Mouse (Mus musculus) embryonic fibroblast, embryonic 13.5 days (primary cell): ENCODE measurements around the gene 4931429L15Rik.

Experiments used
- CTCF ChIP-seq: IDR thresholded peaks from 2 replicates; pipeline ENCODE4 v1.5.1; 2011; ENCODE audit warnings: mild to moderate bottlenecking, control low read depth, low read length, moderate library complexity, borderline replicate concordance; ENCODE audit not compliant: insufficient read depth
- POLR2A ChIP-seq: IDR thresholded peaks from 2 replicates; pipeline ENCODE4 v1.6.1; 2011; ENCODE audit warnings: low read depth, mild to moderate bottlenecking, control low read depth, low read length, moderate library complexity

DNA sequence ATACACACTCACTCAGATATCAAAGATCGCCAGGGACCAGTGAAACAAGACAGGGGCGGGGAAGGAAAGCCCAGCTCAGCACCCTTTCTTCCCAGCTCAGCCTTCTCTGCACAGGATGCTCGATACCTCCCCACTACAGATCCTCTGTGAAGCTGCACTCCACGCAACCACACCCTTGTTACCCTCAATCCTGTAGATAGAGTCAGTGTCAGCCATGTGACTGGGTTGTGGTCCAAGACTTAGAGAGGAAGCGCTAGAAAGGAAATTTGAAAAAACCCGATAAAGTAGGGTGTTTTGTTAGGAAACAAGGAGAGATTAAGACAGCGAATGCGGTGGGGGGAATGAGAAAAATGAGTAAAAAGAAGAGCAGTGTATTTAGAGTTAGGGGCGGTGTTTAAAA is 47.7 kb downstream of the 4931429L15Rik start:
- no peak for TF ChIP-seq CTCF
- TF ChIP-seq POLR2A, result no peak
